Mouse (Mus musculus) small intestine, adult 2 months (tissue): ENCODE measurements around the gene Cmtr1.

Experiments used
- CTCF ChIP-seq: fragments of 200-500 bp; IDR thresholded peaks from 2 replicates; pipeline ENCODE4 v1.5.1; 2012; ENCODE audit warnings: low read depth, mild to moderate bottlenecking, control low read depth, inconsistent platforms, low read length, moderate library complexity, mixed read lengths; ENCODE audit not compliant: insufficient replicate concordance, insufficient read length; ENCODE audit errors: extremely low read depth
- POLR2A ChIP-seq: fragments of 200-500 bp; IDR thresholded peaks from 2 replicates; pipeline ENCODE4 v1.6.1; 2012; ENCODE audit warnings: low read depth, mild to moderate bottlenecking, control low read depth, inconsistent platforms, low read length, moderate library complexity

DNA sequence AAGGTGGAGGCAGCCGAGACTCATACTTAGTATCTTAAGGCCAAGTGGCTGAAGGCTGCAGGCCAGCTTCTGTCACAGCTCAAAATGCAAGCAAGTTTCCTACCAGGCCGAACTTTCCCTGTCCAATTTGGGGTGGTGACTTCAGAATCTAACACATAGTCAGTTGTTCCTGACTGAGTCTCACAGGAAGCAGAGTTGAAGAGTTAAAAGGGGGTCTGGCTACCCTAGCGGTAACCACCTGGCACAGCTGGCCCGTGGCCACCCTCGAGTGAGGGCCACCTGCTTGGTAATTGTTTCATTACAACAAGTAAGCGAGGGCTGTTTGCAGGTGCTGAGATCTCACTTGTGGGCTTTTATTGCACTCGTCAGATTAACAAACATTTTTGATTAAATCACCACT, 52.2 kb downstream of the Cmtr1 start:
- TF ChIP-seq CTCF: no peak
- TF ChIP-seq POLR2A: no peak
